Mouse (Mus musculus) hindbrain, embryonic 13.5 days (tissue): ENCODE results near the gene Lonp2. TPM values are rescaled to one million over a fixed set of nuclear protein-coding genes. Genes with fewer than 3 reads are reported as not detected.
A peak's percentile ranks its signal among the peaks of the same experiment; 100 is the strongest.

Experiments used
- ATAC-seq: fragments of 200-750 bp; cut with Nextera tagmentation; 2 replicates; pipeline ENCODE4 v1.8.0; 2017; ENCODE audit warnings: moderate TSS enrichment; ENCODE audit not compliant: low FRiP score
- H3K27ac ChIP-seq: fragments of 300-500 bp; sonication (generic); 2 replicates; pipeline ENCODE4 v1.5.1; 2015; ENCODE audit warnings: inconsistent platforms, mild to moderate bottlenecking, moderate library complexity
- H3K27me3 ChIP-seq: fragments of 300-500 bp; sonication (generic); 2 replicates; pipeline ENCODE4 v1.6.1; 2015; ENCODE audit warnings: mild to moderate bottlenecking, inconsistent platforms
- H3K36me3 ChIP-seq: fragments of 300-500 bp; sonication (generic); 2 replicates; pipeline ENCODE4 v1.6.1; 2015; ENCODE audit warnings: mild to moderate bottlenecking, inconsistent platforms
- H3K4me1 ChIP-seq: fragments of 300-500 bp; sonication (generic); replicated peaks from 2 replicates; pipeline ENCODE4 v1.6.1; 2015; ENCODE audit warnings: inconsistent platforms
- H3K4me2 ChIP-seq: fragments of 300-500 bp; sonication (generic); 2 replicates; pipeline ENCODE4 v1.6.1; 2015; ENCODE audit warnings: inconsistent platforms, mild to moderate bottlenecking, moderate library complexity
- H3K4me3 ChIP-seq: fragments of 300-500 bp; sonication (generic); 2 replicates; pipeline ENCODE4 v1.5.1; 2015; ENCODE audit warnings: mild to moderate bottlenecking, inconsistent platforms
- H3K9ac ChIP-seq: fragments of 300-500 bp; sonication (generic); 2 replicates; pipeline ENCODE4 v1.6.1; 2015; ENCODE audit warnings: mild to moderate bottlenecking, inconsistent platforms
- H3K9me3 ChIP-seq: fragments of 300-500 bp; sonication (generic); 2 replicates; pipeline ENCODE4 v1.6.1; 2016; ENCODE audit warnings: inconsistent platforms
- WGBS: fragments of 180-500 bp; shearing (Covaris S2); methylation state at CpG from one replicate; pipeline ENCODE4 v1.1.7; 2015; 5-methylcytosine and 5-hydroxymethylcytosine counted together
- polyA plus RNA-seq: library from polyadenylated mRNA; unstranded; fragments of >200 nt; fragmentation: Nextera tagmentation; extraction: Ambion mirVana; gene quantifications from 2 replicates; pipeline ENCODE4 v1.2.1, GENCODE M21; 2015

The Lonp2 gene
- polyA plus RNA-seq, 1 experiment from 2014 or later: 92.4 TPM

- no peaks in the 10 kb centered on the region for H3K9me3 ChIP-seq
- ATAC-seq: no peak
- no peak overlapping the region for H3K9ac ChIP-seq
- H3K4me3 ChIP-seq: no peak overlapping the region
- no peak overlapping the region for H3K27ac ChIP-seq
- no peaks in the 10 kb centered on the region for H3K27me3 ChIP-seq
- no peaks in the 10 kb centered on the region; the same call in 1 of the 2 replicates for H3K4me1 ChIP-seq
- no peak overlapping the region for H3K4me2 ChIP-seq
- peaks cover 37% of the 10 kb centered on the region for H3K36me3 ChIP-seq
- 93% methylated on average over 2 of the region's 2 CpGs for WGBS
Measured at GRCm38 (mm10) chr8:86721490-86721889, 97.6 kb downstream of the Lonp2 start.

GRCm38 (mm10) chr8:86726959-86727358 is 103.1 kb downstream of the Lonp2 start:
- H3K27me3 ChIP-seq: no peaks in the 10 kb centered on the region
- H3K4me2 ChIP-seq: no peak overlapping the region
- no peaks in the 10 kb centered on the region for H3K9me3 ChIP-seq
- peaks cover 37% of the 10 kb centered on the region for H3K4me1 ChIP-seq
- H3K4me3 ChIP-seq: no peak overlapping the region
- H3K27ac ChIP-seq: no peak overlapping the region
- 76% methylated on average over 6 of the region's 6 CpGs for WGBS
- peaks cover 11% of the 10 kb centered on the region for H3K36me3 ChIP-seq
- H3K9ac ChIP-seq: no peak overlapping the region
- no peak for ATAC-seq

GRCm38 (mm10) chr8:86728224-86728950 is 104.5 kb downstream of the Lonp2 start:
- Histone ChIP-seq H3K27me3 (no peaks in the 10 kb centered on the region), H3K9ac (no peak overlapping the region), H3K27ac (0 out of 2 replicates have a peak overlapping the region, but pooled peaks have one; percentile 12), H3K4me1 (peaks cover 37% of the 10 kb centered on the region), H3K36me3 (peaks cover 3% of the 10 kb centered on the region; the same call in 1 of the 2 replicates), H3K4me3 (no peak overlapping the region), H3K4me2 (no peak overlapping the region), H3K9me3 (no peaks in the 10 kb centered on the region)
- no peak for ATAC-seq
- 66% methylated on average over 19 of the region's 19 CpGs for WGBS

GRCm38 (mm10) chr8:86730303-86730702 is 106.5 kb downstream of the Lonp2 start:
- 66% methylated on average over 3 of the region's 3 CpGs for WGBS
- H3K9ac ChIP-seq: no peak overlapping the region
- H3K4me1 ChIP-seq: peaks cover 49% of the 10 kb centered on the region
- H3K9me3 ChIP-seq: no peaks in the 10 kb centered on the region
- no peaks in the 10 kb centered on the region for H3K27me3 ChIP-seq
- peaks cover under 1% of the 10 kb centered on the region; the same call in 1 of the 2 replicates for H3K36me3 ChIP-seq
- no peak for ATAC-seq
- H3K4me2 ChIP-seq: no peak overlapping the region
- no peak overlapping the region for H3K27ac ChIP-seq
- no peak overlapping the region for H3K4me3 ChIP-seq

- Histone ChIP-seq H3K4me1 (peaks cover 55% of the 10 kb centered on the region), H3K27ac (no peak overlapping the region), H3K4me3 (no peak overlapping the region), H3K9ac (no peak overlapping the region), H3K9me3 (no peaks in the 10 kb centered on the region), H3K27me3 (no peaks in the 10 kb centered on the region), H3K36me3 (no peaks in the 10 kb centered on the region; the same call in 1 of the 2 replicates), H3K4me2 (no peak overlapping the region)
- no peak for ATAC-seq
- 88% methylated on average over 1 of the region's 1 CpGs for WGBS
Measured at GRCm38 (mm10) chr8:86730860-86731259, 107.0 kb downstream of the Lonp2 start.

GRCm38 (mm10) chr8:86734171-86734570 is 110.3 kb downstream of the Lonp2 start:
- Histone ChIP-seq H3K36me3 (no peaks in the 10 kb centered on the region), H3K4me2 (no peak overlapping the region), H3K9ac (no peak overlapping the region), H3K4me3 (no peak overlapping the region), H3K27ac (no peak overlapping the region), H3K27me3 (no peaks in the 10 kb centered on the region), H3K9me3 (no peaks in the 10 kb centered on the region), H3K4me1 (peaks cover 38% of the 10 kb centered on the region)
- WGBS: 81% methylated on average over 4 of the region's 4 CpGs
- ATAC-seq: no peak

GRCm38 (mm10) chr8:86734954-86735353 is 111.1 kb downstream of the Lonp2 start:
- Histone ChIP-seq H3K9me3 (no peaks in the 10 kb centered on the region), H3K36me3 (no peaks in the 10 kb centered on the region), H3K4me1 (peaks cover 37% of the 10 kb centered on the region), H3K4me3 (no peak overlapping the region), H3K27me3 (no peaks in the 10 kb centered on the region), H3K9ac (no peak overlapping the region), H3K4me2 (no peak overlapping the region), H3K27ac (no peak overlapping the region)
- ATAC-seq: no peak
- WGBS: 86% methylated on average over 1 of the region's 1 CpGs

GRCm38 (mm10) chr8:86735446-86736111 is 111.7 kb downstream of the Lonp2 start:
- no peaks in the 10 kb centered on the region for H3K27me3 ChIP-seq
- H3K9ac ChIP-seq: no peak overlapping the region
- no peak overlapping the region for H3K4me2 ChIP-seq
- H3K4me1 ChIP-seq: peaks cover 30% of the 10 kb centered on the region
- H3K27ac ChIP-seq: 0 out of 2 replicates have a peak overlapping the region, but pooled peaks have one; percentile 13
- WGBS: 58% methylated on average over 3 of the region's 3 CpGs
- ATAC-seq: no peak
- H3K9me3 ChIP-seq: no peaks in the 10 kb centered on the region
- H3K4me3 ChIP-seq: no peak overlapping the region
- H3K36me3 ChIP-seq: no peaks in the 10 kb centered on the region

- Histone ChIP-seq H3K4me2 (no peak overlapping the region), H3K36me3 (no peaks in the 10 kb centered on the region), H3K9ac (no peak overlapping the region), H3K9me3 (no peaks in the 10 kb centered on the region), H3K27ac (no peak overlapping the region), H3K4me3 (no peak overlapping the region), H3K27me3 (no peaks in the 10 kb centered on the region), H3K4me1 (peaks cover 37% of the 10 kb centered on the region)
- ATAC-seq: no peak
Measured at GRCm38 (mm10) chr8:86740899-86741298, 117.1 kb downstream of the Lonp2 start.

GRCm38 (mm10) chr8:86741627-86742026 is 117.8 kb downstream of the Lonp2 start:
- no peaks in the 10 kb centered on the region for H3K36me3 ChIP-seq

GRCm38 (mm10) chr8:86742605-86743345 is 118.9 kb downstream of the Lonp2 start:
- no peaks in the 10 kb centered on the region for H3K27me3 ChIP-seq
- H3K9ac ChIP-seq: no peak overlapping the region
- no peak overlapping the region for H3K4me3 ChIP-seq
- peaks cover 40% of the 10 kb centered on the region for H3K4me1 ChIP-seq
- 85% methylated on average over 7 of the region's 7 CpGs for WGBS
- H3K9me3 ChIP-seq: no peaks in the 10 kb centered on the region
- no peak for ATAC-seq
- no peaks in the 10 kb centered on the region for H3K36me3 ChIP-seq
- H3K4me2 ChIP-seq: peak overlapping the region; percentile 21; the same call in 1 of the 2 replicates
- H3K27ac ChIP-seq: no peak overlapping the region

More at GRCm38 (mm10) chr8:86741627-86742026, 117.8 kb downstream of the Lonp2 start:
- no peaks in the 10 kb centered on the region for H3K9me3 ChIP-seq
- H3K9ac ChIP-seq: no peak overlapping the region
- H3K4me3 ChIP-seq: no peak overlapping the region
- H3K4me1 ChIP-seq: peaks cover 39% of the 10 kb centered on the region
- no peak overlapping the region for H3K27ac ChIP-seq
- no peak overlapping the region for H3K4me2 ChIP-seq
- ATAC-seq: no peak
- no peaks in the 10 kb centered on the region for H3K27me3 ChIP-seq
